In genomic region chrX:162025210-162025953, GRCm38 (mm10) we compare ENCODE assay signal across 8 mouse cellular contexts.
DNase-seq lines count a peak whose midpoint lies in the region; ATAC-seq lines count a peak whose summit lies in the region.
"Had no signal": no experiment of that assay in that cellular context is flagged by ENCODE, and none has a peak within 500 bp of the region (broad histone marks: within the 10 kb centered on the region; RNA-seq: fewer than 3 reads in every experiment).

No protein-coding gene starts in this region.

- no peak overlapping the region for H3K9ac ChIP-seq in liver, embryonic 12.5 days
- H3K9ac ChIP-seq in neural tube, embryonic 11.5 days (ENCODE audit: low read length), result no peak overlapping the region

- peak; percentile 72 for DNase-seq in MEL-GATA-1-ER (ENCODE audit: extremely low read depth, low read depth)
- peak; percentile 54 for DNase-seq in brain, adult 2 months (ENCODE audit: low read depth, low spot score)
- DNase-seq in gastrocnemius, postnatal 36 days, result peak; percentile 14 to 19
- peak; percentile 24 for DNase-seq in hindlimb bud, embryonic 11.5 days (ENCODE audit: extremely low spot score, low read depth, low spot score)
- peak; percentile 37 for DNase-seq in neural tube, embryonic 11.5 days (ENCODE audit: low spot score)
- DNase-seq in thymus, adult 18-20 months, result peak; percentile 8 to 25

- H3K36me3 ChIP-seq in liver, embryonic 12.5 days, result no peaks in the 10 kb centered on the region
- no peaks in the 10 kb centered on the region for H3K36me3 ChIP-seq in neural tube, embryonic 11.5 days (ENCODE audit: control insufficient read depth, insufficient read depth, low read length)

- H3K27ac ChIP-seq in liver, embryonic 12.5 days, result no peak overlapping the region
- no peak overlapping the region for H3K27ac ChIP-seq in neural tube, embryonic 11.5 days (ENCODE audit: low read depth, low read length)

- intact Hi-C loops in gastrocnemius, postnatal 36 days (cut with DNase I), result loop anchor here (10.0 kb wide), 1 partner anchor 129 kb away; the partner anchor contains the start of gene Nhs

- peak; percentile 73 for ATAC-seq in liver, embryonic 12.5 days
- no peak for ATAC-seq in neural tube, embryonic 11.5 days (ENCODE audit: insufficient read depth, low FRiP score, low TSS enrichment)

- peaks cover 6% of the 10 kb centered on the region; the same call in 1 of the 2 replicates for H3K4me1 ChIP-seq in liver, embryonic 12.5 days
- H3K4me1 ChIP-seq in neural tube, embryonic 11.5 days (ENCODE audit: control insufficient read depth, insufficient read depth, low read length), result no peaks in the 10 kb centered on the region

- no peak overlapping the region for H3K4me3 ChIP-seq in liver, embryonic 12.5 days
- H3K4me3 ChIP-seq in neural tube, embryonic 11.5 days (ENCODE audit: low read depth, low read length), result no peak overlapping the region
- H3K4me3 ChIP-seq: erythroblast, embryonic 14.5 days had no signal

- 24% methylated on average over 13 of the region's 13 CpGs for WGBS in liver, embryonic 12.5 days (ENCODE audit: insufficient replicate concordance)
- 33% methylated on average over 13 of the region's 13 CpGs for WGBS in neural tube, embryonic 11.5 days

- H3K9me3 ChIP-seq in liver, embryonic 12.5 days (replicated peaks), result no peaks in the 10 kb centered on the region
- no peaks in the 10 kb centered on the region for H3K9me3 ChIP-seq in neural tube, embryonic 11.5 days (ENCODE audit: control insufficient read depth, low read length)

- H3K27me3 ChIP-seq in liver, embryonic 12.5 days (replicated peaks), result peaks cover 4% of the 10 kb centered on the region
- H3K27me3 ChIP-seq in neural tube, embryonic 11.5 days (ENCODE audit: control insufficient read depth, insufficient read depth, low read length), result no peaks in the 10 kb centered on the region

- peak overlapping the region; percentile 27 for H3K4me2 ChIP-seq in liver, embryonic 12.5 days
- H3K4me2 ChIP-seq in neural tube, embryonic 11.5 days (ENCODE audit: low read depth), result no peak overlapping the region

Comparison
In these comparisons a context has a peak if more than half of its experiments do, and no peak if none do; other contexts are left out.
1. DNase-seq: peak in every context shown above with its lines; median percentile 72 in MEL-GATA-1-ER; 54 in brain, adult 2 months; 37 in neural tube, embryonic 11.5 days; 24 in hindlimb bud, embryonic 11.5 days; 16 in gastrocnemius, postnatal 36 days; 16 in thymus, adult 18-20 months.